Mouse (Mus musculus) small intestine, adult 2 months (tissue): ENCODE measurements around the gene Syt2.

ENCODE experiments used
- CTCF ChIP-seq: fragments of 200-500 bp; IDR thresholded peaks from 2 replicates; pipeline ENCODE4 v1.5.1; 2012; ENCODE audit warnings: low read depth, mild to moderate bottlenecking, control low read depth, inconsistent platforms, low read length, moderate library complexity, mixed read lengths; ENCODE audit not compliant: insufficient replicate concordance, insufficient read length; ENCODE audit errors: extremely low read depth
- POLR2A ChIP-seq: fragments of 200-500 bp; IDR thresholded peaks from 2 replicates; pipeline ENCODE4 v1.6.1; 2012; ENCODE audit warnings: low read depth, mild to moderate bottlenecking, control low read depth, inconsistent platforms, low read length, moderate library complexity

GRCm38 (mm10) chr1:134777201-134777885 is 130.9 kb downstream of the Syt2 start:
- TF ChIP-seq POLR2A (no peak), CTCF (no peak)
